Mouse (Mus musculus) limb, embryonic 11.5 days (tissue): ENCODE results near the gene Ei24. TPM values are rescaled to one million over a fixed set of nuclear protein-coding genes. Genes with fewer than 3 reads are reported as not detected.
A peak's percentile ranks its signal among the peaks of the same experiment; 100 is the strongest.

ENCODE experiments used
- ATAC-seq: fragments of 200-750 bp; cut with Nextera tagmentation; 2 replicates; pipeline ENCODE4 v1.8.0; 2017; ENCODE audit warnings: low read depth; ENCODE audit not compliant: insufficient number of reproducible peaks, low FRiP score, low TSS enrichment
- DNase-seq: peaks from one replicate; pipeline ENCODE4 v3.0.0-alpha.2; 2015; ENCODE audit warnings: low spot score
- H3K27ac ChIP-seq: fragments of 300-500 bp; sonication (generic); replicated peaks from 2 replicates; pipeline ENCODE4 v1.5.1; 2014; ENCODE audit warnings: low read depth, mild to moderate bottlenecking, low read length
- H3K27me3 ChIP-seq: fragments of 300-500 bp; sonication (generic); 2 replicates; pipeline ENCODE4 v1.6.1; 2014; ENCODE audit warnings: mild to moderate bottlenecking, low read length, mixed read lengths; ENCODE audit not compliant: control insufficient read depth, insufficient read depth
- H3K36me3 ChIP-seq: fragments of 300-500 bp; sonication (generic); 2 replicates; pipeline ENCODE4 v1.6.1; 2014; ENCODE audit warnings: mild to moderate bottlenecking, low read length, moderate library complexity, mixed read lengths; ENCODE audit not compliant: control insufficient read depth, insufficient read depth
- H3K4me1 ChIP-seq: fragments of 300-500 bp; sonication (generic); 2 replicates; pipeline ENCODE4 v1.6.1; 2014; ENCODE audit warnings: low read length, mixed read lengths; ENCODE audit not compliant: control insufficient read depth, insufficient read depth
- H3K4me2 ChIP-seq: fragments of 300-500 bp; sonication (generic); 2 replicates; pipeline ENCODE4 v1.6.1; 2014; ENCODE audit warnings: low read depth, mild to moderate bottlenecking, moderate library complexity; ENCODE audit not compliant: severe bottlenecking
- H3K4me3 ChIP-seq: fragments of 300-500 bp; sonication (generic); 2 replicates; pipeline ENCODE4 v1.5.1; 2014; ENCODE audit warnings: low read depth, low read length
- H3K9ac ChIP-seq: fragments of 300-500 bp; sonication (generic); 2 replicates; pipeline ENCODE4 v1.6.1; 2014; ENCODE audit warnings: mild to moderate bottlenecking, low read length
- H3K9me3 ChIP-seq: fragments of 300-500 bp; sonication (generic); 2 replicates; pipeline ENCODE4 v1.6.1; 2016; ENCODE audit warnings: low read length; ENCODE audit not compliant: control insufficient read depth
- WGBS: fragments of 180-500 bp; shearing (Covaris S2); extraction: QIAGEN DNeasy Blood & Tissue Kit; methylation state at CpG from one replicate; pipeline ENCODE4 v1.1.7; 2014; 5-methylcytosine and 5-hydroxymethylcytosine counted together
- polyA plus RNA-seq: library from polyadenylated mRNA; unstranded; fragments of >200 nt; fragmentation: Nextera tagmentation; extraction: Ambion mirVana; gene quantifications from 2 replicates; pipeline ENCODE4 v1.2.1, GENCODE M21; 2014

Gene Ei24
- polyA plus RNA-seq, 1 experiment from 2014 or later, result 73.6 TPM

GRCm38 (mm10) chr9:36802951-36803350, 5.8 kb upstream of the Ei24 start:
- no peak overlapping the region for H3K27ac ChIP-seq
- H3K27me3 ChIP-seq, result no peaks in the 10 kb centered on the region
- H3K4me2 ChIP-seq, result no peak overlapping the region
- H3K36me3 ChIP-seq, result no peaks in the 10 kb centered on the region
- no peaks in the 10 kb centered on the region; the same call in 1 of the 2 replicates for H3K9me3 ChIP-seq
- WGBS, result 86% methylated on average over 3 of the region's 3 CpGs
- H3K9ac ChIP-seq, result no peak overlapping the region
- H3K4me1 ChIP-seq, result 0 out of 2 replicates have a peak, but pooled peaks cover 3% of the 10 kb centered on the region
- H3K4me3 ChIP-seq, result no peak overlapping the region
- no peak for ATAC-seq
- DNase-seq, result no peak

GRCm38 (mm10) chr9:36801961-36802360, 4.8 kb upstream of the Ei24 start:
- 81% methylated on average over 2 of the region's 2 CpGs for WGBS
- 0 out of 2 replicates have a peak, but pooled peaks cover 3% of the 10 kb centered on the region for H3K4me1 ChIP-seq
- no peak overlapping the region for H3K27ac ChIP-seq
- no peak overlapping the region for H3K4me2 ChIP-seq
- no peak overlapping the region for H3K4me3 ChIP-seq
- H3K9ac ChIP-seq, result no peak overlapping the region
- H3K27me3 ChIP-seq, result no peaks in the 10 kb centered on the region
- no peaks in the 10 kb centered on the region; the same call in 1 of the 2 replicates for H3K9me3 ChIP-seq
- ATAC-seq, result no peak
- no peak for DNase-seq
- no peaks in the 10 kb centered on the region for H3K36me3 ChIP-seq

DNA sequence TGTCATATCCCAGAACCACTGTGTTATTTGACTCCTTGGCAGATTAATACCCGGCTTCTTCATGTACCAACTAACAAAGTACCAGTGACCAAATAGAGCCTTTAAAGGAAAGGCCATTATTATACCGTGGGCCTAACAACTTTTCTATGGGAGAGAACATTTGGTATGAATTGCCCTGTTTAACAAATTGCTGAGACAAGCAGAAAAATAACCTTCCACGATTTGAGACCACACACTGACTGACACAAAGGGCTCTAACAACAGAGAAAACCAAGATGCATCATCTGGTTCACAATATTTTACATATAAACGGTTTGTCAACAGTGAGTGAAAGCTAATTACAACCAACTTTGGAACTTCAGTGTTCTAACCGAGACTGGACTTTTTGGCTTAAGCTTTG, 969 bp downstream of the Ei24 start:
- no peak for DNase-seq
- Histone ChIP-seq H3K9me3 (no peaks in the 10 kb centered on the region; the same call in 1 of the 2 replicates), H3K4me3 (peak overlapping the region; percentile 89; the same call in 1 of the 2 replicates), H3K9ac (no peak overlapping the region), H3K36me3 (no peaks in the 10 kb centered on the region), H3K4me1 (no peaks in the 10 kb centered on the region), H3K27me3 (no peaks in the 10 kb centered on the region), H3K4me2 (peak overlapping the region; percentile 78), H3K27ac (no peak overlapping the region)
- no peak for ATAC-seq
- WGBS, result 19% methylated on average over 5 of the region's 5 CpGs

GRCm38 (mm10) chr9:36795556-36795955, 1.6 kb downstream of the Ei24 start:
- WGBS, result 79% methylated on average over 1 of the region's 1 CpGs
- H3K36me3 ChIP-seq, result no peaks in the 10 kb centered on the region
- no peaks in the 10 kb centered on the region; the same call in 1 of the 2 replicates for H3K9me3 ChIP-seq
- H3K27ac ChIP-seq, result no peak overlapping the region
- no peak for ATAC-seq
- no peaks in the 10 kb centered on the region for H3K27me3 ChIP-seq
- no peak overlapping the region for H3K4me2 ChIP-seq
- H3K9ac ChIP-seq, result no peak overlapping the region
- no peak for DNase-seq
- H3K4me3 ChIP-seq, result no peak overlapping the region
- no peaks in the 10 kb centered on the region for H3K4me1 ChIP-seq

DNA sequence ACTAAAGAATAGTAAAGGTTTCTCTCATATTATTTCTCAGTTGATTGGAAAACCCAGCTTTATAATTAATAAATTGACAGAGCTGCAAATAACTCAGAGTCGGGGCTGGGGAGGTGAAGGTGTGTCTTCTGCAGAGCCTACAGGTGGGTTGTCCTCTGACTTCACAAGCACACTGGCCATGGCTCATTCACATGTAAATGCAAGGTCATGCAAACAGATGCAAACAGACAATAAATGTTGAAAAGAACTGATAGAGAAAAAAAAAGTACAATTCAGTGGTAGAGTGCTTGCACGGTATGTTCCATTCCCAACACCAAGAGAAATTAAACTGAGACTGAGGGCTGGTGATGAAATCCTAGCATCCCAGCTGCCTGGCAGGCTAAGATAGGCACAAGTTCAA, 2.7 kb downstream of the Ei24 start:
- Histone ChIP-seq H3K4me3 (no peak overlapping the region), H3K36me3 (no peaks in the 10 kb centered on the region; the same call in 1 of the 2 replicates), H3K4me2 (no peak overlapping the region), H3K27me3 (no peaks in the 10 kb centered on the region), H3K27ac (no peak overlapping the region), H3K4me1 (no peaks in the 10 kb centered on the region), H3K9ac (no peak overlapping the region), H3K9me3 (no peaks in the 10 kb centered on the region; the same call in 1 of the 2 replicates)
- WGBS, result 86% methylated on average over 2 of the region's 2 CpGs
- DNase-seq (no peak), ATAC-seq (no peak)

GRCm38 (mm10) chr9:36792191-36792590, 5.0 kb downstream of the Ei24 start:
- H3K4me2 ChIP-seq, result no peak overlapping the region
- WGBS, result 92% methylated on average over 3 of the region's 3 CpGs
- ATAC-seq (no peak), DNase-seq (no peak)
- H3K36me3 ChIP-seq, result peaks cover 10% of the 10 kb centered on the region
- H3K27me3 ChIP-seq, result no peaks in the 10 kb centered on the region
- no peaks in the 10 kb centered on the region for H3K9me3 ChIP-seq
- no peak overlapping the region for H3K27ac ChIP-seq
- H3K4me1 ChIP-seq, result no peaks in the 10 kb centered on the region
- H3K9ac ChIP-seq, result no peak overlapping the region
- H3K4me3 ChIP-seq, result no peak overlapping the region

- DNase-seq (no peak), ATAC-seq (no peak)
- Histone ChIP-seq H3K9me3 (no peaks in the 10 kb centered on the region), H3K4me1 (no peaks in the 10 kb centered on the region), H3K9ac (no peak overlapping the region), H3K27ac (no peak overlapping the region), H3K27me3 (no peaks in the 10 kb centered on the region), H3K4me3 (no peak overlapping the region), H3K36me3 (peaks cover 29% of the 10 kb centered on the region), H3K4me2 (no peak overlapping the region)
- WGBS, result 93% methylated on average over 2 of the region's 2 CpGs
Observed at GRCm38 (mm10) chr9:36783921-36784320, 13.3 kb downstream of the Ei24 start.

DNA sequence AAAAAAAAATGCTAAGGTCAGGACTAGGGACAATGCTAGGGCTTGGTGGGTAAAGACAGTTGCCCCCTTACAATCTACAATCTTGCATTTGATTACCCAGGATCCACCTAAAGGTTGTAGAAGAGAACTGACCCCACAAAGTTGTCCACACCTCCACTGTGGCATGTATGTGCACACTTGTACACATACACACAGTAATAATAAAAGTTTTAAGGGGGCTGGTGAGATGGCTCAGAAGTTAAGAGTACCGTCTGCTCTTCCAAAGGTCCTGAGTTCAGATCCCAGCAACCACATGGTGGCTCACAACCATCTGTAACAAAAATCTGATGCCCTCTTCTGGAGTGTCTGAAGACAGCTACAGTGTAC, 28.2 kb downstream of the Ei24 start:
- 84% methylated on average over 1 of the region's 1 CpGs for WGBS
- H3K9me3 ChIP-seq, result no peaks in the 10 kb centered on the region
- no peak overlapping the region; the same call in 1 of the 2 replicates for H3K4me2 ChIP-seq
- DNase-seq (peak; percentile 20), ATAC-seq (no peak)
- peaks cover 2% of the 10 kb centered on the region; the same call in 1 of the 2 replicates for H3K36me3 ChIP-seq
- H3K4me3 ChIP-seq, result no peak overlapping the region
- no peaks in the 10 kb centered on the region for H3K27me3 ChIP-seq
- no peak overlapping the region for H3K9ac ChIP-seq
- H3K4me1 ChIP-seq, result peaks cover 5% of the 10 kb centered on the region
- no peak overlapping the region for H3K27ac ChIP-seq
